In the genomic region with DNA sequence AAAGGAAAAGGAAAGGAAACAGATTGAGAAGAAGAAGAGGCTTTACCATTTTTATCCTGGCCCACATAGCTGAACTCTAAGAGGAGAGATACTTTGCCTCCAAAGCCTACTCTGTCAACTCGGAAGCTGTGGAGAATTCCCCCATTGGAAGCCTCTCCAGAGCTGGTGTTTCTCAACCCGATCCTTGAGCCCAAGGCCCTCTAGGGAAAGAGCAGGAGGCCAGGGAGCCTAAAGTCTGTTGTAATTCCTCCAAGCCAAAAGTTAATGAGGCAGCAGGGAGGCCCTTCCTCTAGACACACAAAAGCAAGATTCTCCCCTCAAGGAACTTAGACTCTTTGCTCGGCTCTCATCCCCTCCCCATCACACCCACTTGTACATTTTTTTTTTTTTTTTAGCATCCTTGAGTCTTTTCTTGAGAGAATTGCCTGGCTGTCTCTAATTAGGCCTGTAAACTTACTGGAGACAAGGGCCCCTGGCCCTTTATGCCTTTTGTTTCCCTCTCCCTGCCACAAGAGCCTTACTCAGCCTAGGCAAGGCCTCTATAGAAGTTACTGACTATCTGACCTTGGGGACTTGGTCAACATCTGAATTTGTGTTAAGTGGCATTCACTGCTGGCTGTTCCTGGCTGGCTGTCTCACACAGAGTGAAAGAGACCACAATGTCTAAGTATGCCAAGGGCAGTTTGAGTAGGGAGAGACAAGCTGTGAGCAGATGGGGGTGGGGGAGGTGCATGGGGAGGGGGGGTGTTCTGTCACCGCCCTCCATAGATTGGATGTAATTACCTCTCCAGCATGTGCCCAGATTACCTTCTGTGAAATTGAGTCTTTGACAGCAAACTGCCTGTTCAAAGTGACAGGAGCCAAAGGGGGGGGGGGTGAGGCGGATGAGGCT, we compare ENCODE assay signal across 16 mouse cellular contexts. TPM values are rescaled to one million over a fixed set of nuclear protein-coding genes. Genes with fewer than 3 reads are reported as not detected.
DNase-seq lines count a peak whose midpoint lies in the region; ATAC-seq and TF ChIP-seq lines count a peak whose summit lies in the region.
"Had no signal": no experiment of that assay in that cellular context is flagged by ENCODE, and none has a peak within 500 bp of the region (broad histone marks: within the 10 kb centered on the region; RNA-seq: fewer than 3 reads in every experiment).

No protein-coding gene starts in this region.

- no peaks in the 10 kb centered on the region for H3K9me3 ChIP-seq in lung, postnatal 0 days (ENCODE audit: low read length)
- H3K9me3 ChIP-seq in forebrain, embryonic 13.5 days (replicated peaks) = no peaks in the 10 kb centered on the region
- H3K9me3 ChIP-seq: embryonic facial prominence, embryonic 15.5 days; kidney, embryonic 15.5 days; limb, embryonic 10.5 days had no signal

- H3K4me2 ChIP-seq in lung, postnatal 0 days (replicated peaks; ENCODE audit: low read depth, low read length) = no peak overlapping the region
- no peak overlapping the region for H3K4me2 ChIP-seq in forebrain, embryonic 13.5 days
- H3K4me2 ChIP-seq: embryonic facial prominence, embryonic 15.5 days; kidney, embryonic 15.5 days had no signal

- ATAC-seq in lung, postnatal 0 days = peak; percentile 46
- peak; percentile 90 for ATAC-seq in forebrain, embryonic 13.5 days
- ATAC-seq: inflammation-experienced regulatory T-cells, adult 6 months had no signal

- H3K4me1 ChIP-seq in lung, postnatal 0 days (ENCODE audit: insufficient read depth, low read depth, low read length) = no peaks in the 10 kb centered on the region
- H3K4me1 ChIP-seq in forebrain, embryonic 13.5 days = peaks cover 11% of the 10 kb centered on the region; the same call in 1 of the 2 replicates
- H3K4me1 ChIP-seq: embryonic facial prominence, embryonic 15.5 days; kidney, embryonic 15.5 days; megakaryocyte, embryonic 14.5 days had no signal

- WGBS in lung, postnatal 0 days = 41% methylated on average over 5 of the region's 5 CpGs
- 22% methylated on average over 5 of the region's 5 CpGs for WGBS in forebrain, embryonic 13.5 days

- no peaks in the 10 kb centered on the region for H3K27me3 ChIP-seq in lung, postnatal 0 days (replicated peaks; ENCODE audit: insufficient read depth, low read length)
- no peaks in the 10 kb centered on the region; the same call in 1 of the 2 replicates for H3K27me3 ChIP-seq in forebrain, embryonic 13.5 days
- H3K27me3 ChIP-seq: embryonic facial prominence, embryonic 15.5 days had no signal

- no peak overlapping the region for H3K27ac ChIP-seq in gastrocnemius, adult 2 months
- no peak overlapping the region for H3K27ac ChIP-seq in lung, postnatal 0 days (ENCODE audit: low read length)
- H3K27ac ChIP-seq in forebrain, embryonic 13.5 days = peak overlapping the region; percentile 61
- H3K27ac ChIP-seq: embryonic facial prominence, embryonic 15.5 days; kidney, embryonic 15.5 days; limb, embryonic 10.5 days had no signal

- TF ChIP-seq CTCF in gastrocnemius, adult 2 months (IDR thresholded peaks at IDR 0.05) = no peak
- TF ChIP-seq CTCF in lung, postnatal 0 days (IDR thresholded peaks at IDR 0.05) = no peak

- intact Hi-C loops in gastrocnemius, adult 2 months (cut with DNase I) = no loop called here

- H3K36me3 ChIP-seq in lung, postnatal 0 days (ENCODE audit: insufficient read depth, low read length) = no peaks in the 10 kb centered on the region
- no peaks in the 10 kb centered on the region for H3K36me3 ChIP-seq in forebrain, embryonic 13.5 days (ENCODE audit: poor library complexity, severe bottlenecking)
- H3K36me3 ChIP-seq: embryonic facial prominence, embryonic 15.5 days; kidney, embryonic 15.5 days; limb, embryonic 10.5 days had no signal

- TF ChIP-seq EP300 in lung, postnatal 0 days (IDR thresholded peaks at IDR 0.05) = no peak

- no peak overlapping the region for H3K4me3 ChIP-seq in gastrocnemius, adult 2 months
- H3K4me3 ChIP-seq in lung, postnatal 0 days (ENCODE audit: low read depth, low read length) = no peak overlapping the region
- H3K4me3 ChIP-seq in forebrain, embryonic 13.5 days = no peak overlapping the region
- H3K4me3 ChIP-seq: embryonic facial prominence, embryonic 15.5 days; kidney, embryonic 15.5 days; limb, embryonic 10.5 days; megakaryocyte, embryonic 14.5 days; myocyte had no signal

- DNase-seq in gastrocnemius, postnatal 25 days = peak; percentile 8
- DNase-seq in gastrocnemius, adult 2 months = no peak
- peak; percentile 21 for DNase-seq in lung, postnatal 0 days (ENCODE audit: low spot score)
- no peak for DNase-seq in lung, postnatal 4 days
- peak; percentile 65 for DNase-seq in ZHBTc4 (ENCODE audit: low read depth, low spot score)
- DNase-seq in left cerebral cortex, adult 11 months (ENCODE audit: low spot score) = no peak
- DNase-seq in heart, postnatal 4 days = no peak
- DNase-seq: cerebellum, adult 9-11 months; spleen, adult 18-20 months had no signal

- no peak overlapping the region for H3K9ac ChIP-seq in lung, postnatal 0 days (replicated peaks; ENCODE audit: low read depth)
- H3K9ac ChIP-seq in forebrain, embryonic 13.5 days = no peak overlapping the region
- H3K9ac ChIP-seq: embryonic facial prominence, embryonic 15.5 days; kidney, embryonic 15.5 days had no signal

RNA-seq across cellular contexts. Expression of gene Gpc4, which starts 18.7 kb away (rescaled TPM):
- total RNA-seq in gastrocnemius, postnatal 25 days (2021) = 10 to 100 TPM; 40.1 to 40.9 TPM
- total RNA-seq in gastrocnemius, adult 2 months (2021) = 10 to 100 TPM; 29.8 to 45.5 TPM
- 28.3 and 32.7 TPM in 2 replicates for polyA plus RNA-seq in lung, postnatal 0 days (2015; fragmentation: Nextera tagmentation; extraction: Ambion mirVana)
- 47.3 and 48.2 TPM in 2 replicates for polyA plus RNA-seq in forebrain, embryonic 13.5 days (2015; fragmentation: Nextera tagmentation; extraction: Ambion mirVana)
- total RNA-seq in heart, postnatal 4 days (2021) = 10 to 100 TPM; 67.6 to 73.7 TPM
- polyA plus RNA-seq: inflammation-experienced regulatory T-cells, adult 6 months had no signal

Comparison
In these comparisons a context has a peak if more than half of its experiments do, and no peak if none do; other contexts are left out.
1. DNase-seq: peak in gastrocnemius, postnatal 25 days (single experiment), lung, postnatal 0 days (single experiment) and ZHBTc4 (single experiment); none in gastrocnemius, adult 2 months (single experiment), lung, postnatal 4 days (0 of 2), left cerebral cortex, adult 11 months (single experiment) and heart, postnatal 4 days (single experiment).